Mouse (Mus musculus) testis, adult 10 weeks (tissue): Measurements from ENCODE around the gene Med31. TPM values are rescaled to one million over a fixed set of nuclear protein-coding genes. Genes with fewer than 3 reads are reported as not detected.

Source experiments
- polyA plus RNA-seq: library from polyadenylated mRNA; stranded (reverse); fragments of 350-450 nt; fragmentation: Illumina TruSeq; extraction: RNeasy Lipid Tissue Mini Kit (QIAGEN cat#74804); gene quantifications from one replicate; pipeline ENCODE4 v1.2.3, GENCODE M21; 2014; ENCODE audit warnings: low read depth, low replicate concordance

Med31 gene
- polyA plus RNA-seq: 21.0 TPM

DNA sequence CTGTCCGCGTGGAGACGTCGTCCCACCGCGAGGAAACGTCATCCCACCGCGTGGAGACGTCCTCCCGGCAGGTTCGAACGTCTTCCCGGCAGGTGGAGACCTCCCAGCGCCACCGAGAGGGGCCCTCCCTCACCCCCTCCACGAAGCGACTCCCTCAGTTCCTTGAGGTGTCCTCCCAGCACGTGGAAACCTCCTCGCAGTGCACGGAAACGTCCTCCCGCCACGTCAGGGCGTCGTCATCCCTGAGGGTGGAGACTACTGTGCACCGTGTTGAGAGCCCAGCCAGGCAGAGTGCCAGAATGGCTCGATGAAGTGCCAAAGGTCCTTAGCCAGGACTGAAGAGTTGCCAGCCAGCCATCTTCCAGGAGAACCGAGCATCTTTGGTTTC, at the start of gene Med31:
Med31 (minus strand) TSS at position 183 of the 388 bp plus-strand sequence.

DNA sequence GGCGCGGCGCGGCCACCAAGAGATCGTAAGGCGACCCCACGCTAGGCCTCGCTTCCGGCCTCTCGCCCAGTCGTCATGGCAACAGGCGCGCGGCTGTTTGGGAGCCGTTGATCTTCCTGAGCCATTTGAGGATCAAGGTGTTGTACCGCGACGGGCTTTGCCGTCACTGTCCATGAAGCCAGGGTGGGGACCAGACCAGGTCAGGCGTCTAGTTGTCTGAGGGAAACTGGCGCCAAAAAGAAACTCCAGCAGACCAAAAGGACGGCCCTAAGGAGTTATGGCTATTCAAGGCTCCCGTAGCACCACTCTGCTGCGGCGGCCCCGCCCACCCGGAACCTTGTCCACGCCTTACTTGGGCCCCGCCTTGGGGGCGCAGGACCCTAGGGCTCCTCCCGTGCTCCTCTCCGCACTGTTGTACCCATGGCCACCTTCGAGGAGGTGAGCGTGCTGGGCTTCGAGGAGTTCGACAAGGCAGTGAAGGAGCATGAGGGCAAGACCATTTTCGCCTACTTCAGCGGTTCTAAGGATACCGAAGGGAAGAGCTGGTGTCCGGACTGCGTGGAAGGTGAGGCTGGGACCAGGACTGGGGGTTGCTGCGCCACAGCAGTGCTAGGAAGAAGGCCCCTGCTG, 8.1 kb downstream of the Med31 start, which contains the start of the genes 4933427D14Rik and Txndc17:
4933427D14Rik (minus strand) TSS at position 256 of the 630 bp plus-strand sequence.
Txndc17 (plus strand) TSS at position 344 of the 630 bp plus-strand sequence.

DNA sequence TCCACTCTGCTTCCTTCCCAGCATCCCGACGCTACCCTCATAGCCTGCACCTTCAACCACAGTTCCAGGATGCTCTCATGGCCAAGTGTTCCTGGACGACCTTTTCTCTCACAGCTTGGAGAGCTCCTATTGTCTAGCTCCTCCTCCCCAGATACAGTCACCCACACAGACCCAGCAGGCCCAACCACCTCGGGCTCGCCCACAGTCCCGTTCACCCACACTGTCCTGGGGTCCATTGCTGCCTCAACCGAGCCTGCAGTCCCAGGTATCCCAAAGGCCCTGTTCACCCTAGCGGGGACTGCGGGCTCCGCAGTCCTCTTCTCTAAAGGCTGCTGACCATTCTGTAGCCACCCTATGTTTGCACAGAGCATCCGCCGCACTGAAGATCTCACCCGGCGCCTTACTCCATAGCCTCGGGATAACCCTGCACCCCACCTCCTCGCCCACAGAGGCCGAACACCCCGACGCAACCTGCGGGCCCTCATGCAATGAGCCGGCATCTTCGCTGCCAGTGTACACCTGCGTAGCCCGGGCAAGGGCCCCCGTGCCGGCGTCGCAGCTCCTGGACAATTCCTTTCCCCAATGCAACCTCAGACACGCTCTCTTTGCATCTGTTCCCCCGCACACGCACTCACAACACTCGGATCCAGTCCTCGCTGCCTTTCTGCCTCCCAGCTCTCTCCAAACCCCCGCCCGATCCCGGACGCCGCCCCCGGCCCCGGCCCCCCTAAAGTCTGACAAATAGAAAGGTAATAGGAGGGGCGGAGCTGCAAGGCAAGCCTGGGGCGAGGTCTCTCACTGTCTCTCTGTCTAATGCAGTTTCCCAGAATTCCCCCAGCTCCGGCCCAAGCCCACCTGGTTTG, 8.8 kb downstream of the Med31 start, which contains the start of gene Gm43951:
Gm43951 (minus strand) TSS at position 500 of the 863 bp plus-strand sequence.

Other genes with a start within 250 kb of the Med31 start
- 0.25 TPM for gene Aipl1, start 178.1 kb downstream of the Med31 start, polyA plus RNA-seq
- gene Pimreg, start 173.6 kb downstream of the Med31 start, polyA plus RNA-seq: 0.14 TPM
- 0.53 TPM for gene Pitpnm3, start 79.8 kb downstream of the Med31 start, polyA plus RNA-seq
- 0.13 TPM for gene Gm43951, start 8.8 kb downstream of the Med31 start, polyA plus RNA-seq
- 62.7 TPM for gene 4933427D14Rik, start 8.1 kb downstream of the Med31 start, polyA plus RNA-seq
- gene Txndc17, start 8.0 kb downstream of the Med31 start, polyA plus RNA-seq: 25.3 TPM
- 11.3 TPM for gene Slc13a5, start 51.6 kb upstream of the Med31 start, polyA plus RNA-seq
- gene Xaf1, start 86.0 kb upstream of the Med31 start, polyA plus RNA-seq: 6.1 TPM
- 34.9 TPM for gene Fbxo39, start 98.9 kb upstream of the Med31 start, polyA plus RNA-seq
- 173 TPM for gene Tekt1, start 146.8 kb upstream of the Med31 start, polyA plus RNA-seq
- 1.2 TPM for gene Smtnl2, start 196.1 kb upstream of the Med31 start, polyA plus RNA-seq
- gene Ggt6, start 219.9 kb upstream of the Med31 start, polyA plus RNA-seq: not detected
- gene Mybbp1a, start 225.8 kb upstream of the Med31 start, polyA plus RNA-seq: 13.4 TPM